Mouse (Mus musculus) embryonic facial prominence, embryonic 14.5 days (tissue): ENCODE measurements at regions not wholly inside any gene's neighbourhood (a gene's known extent, or its start where the extent isn't known, plus 50 kb on each side); places are given as distances from the start of the nearest gene placed in this dataset.

Experiments used
- ATAC-seq: fragments of 200-750 bp; cut with Nextera tagmentation; 2 replicates; pipeline ENCODE4 v1.8.0; 2017; ENCODE audit warnings: low read depth, moderate number of reproducible peaks, moderate TSS enrichment
- DNase-seq: peaks from one replicate; pipeline ENCODE4 v3.0.0-alpha.2; 2015; ENCODE audit warnings: low spot score
- H3K27ac ChIP-seq: fragments of 300-500 bp; sonication (generic); replicated peaks from 2 replicates; pipeline ENCODE4 v1.5.1; 2014; ENCODE audit warnings: low read depth, mild to moderate bottlenecking, low read length, moderate library complexity
- H3K27me3 ChIP-seq: fragments of 300-500 bp; sonication (generic); replicated peaks from 2 replicates; pipeline ENCODE4 v1.6.1; 2014; ENCODE audit warnings: low read length; ENCODE audit not compliant: control insufficient read depth, insufficient read depth
- H3K36me3 ChIP-seq: fragments of 300-500 bp; sonication (generic); 2 replicates; pipeline ENCODE4 v1.6.1; 2014; ENCODE audit warnings: low read length, mixed read lengths; ENCODE audit not compliant: control insufficient read depth, insufficient read depth
- H3K4me1 ChIP-seq: fragments of 300-500 bp; sonication (generic); 2 replicates; pipeline ENCODE4 v1.6.1; 2014; ENCODE audit warnings: antibody characterized with exemption, low read length; ENCODE audit not compliant: control insufficient read depth, insufficient read depth
- H3K4me2 ChIP-seq: fragments of 300-500 bp; sonication (generic); 2 replicates; pipeline ENCODE4 v1.6.1; 2014; ENCODE audit warnings: low read depth, mild to moderate bottlenecking, low read length, moderate library complexity, mixed read lengths
- H3K4me3 ChIP-seq: fragments of 300-500 bp; sonication (generic); 2 replicates; pipeline ENCODE4 v1.5.1; 2014; ENCODE audit warnings: low read depth, mild to moderate bottlenecking, low read length
- H3K9ac ChIP-seq: fragments of 300-500 bp; sonication (generic); 2 replicates; pipeline ENCODE4 v1.6.1; 2014; ENCODE audit warnings: low read depth, mild to moderate bottlenecking, low read length, moderate library complexity, mixed read lengths
- H3K9me3 ChIP-seq: fragments of 300-500 bp; sonication (generic); 2 replicates; pipeline ENCODE4 v1.6.1; 2016; ENCODE audit warnings: low read length; ENCODE audit not compliant: control insufficient read depth
- WGBS: fragments of 180-500 bp; shearing (Covaris S2); extraction: QIAGEN DNeasy Blood & Tissue Kit; methylation state at CpG from one replicate; pipeline ENCODE4 v1.1.7; 2014; 5-methylcytosine and 5-hydroxymethylcytosine counted together

GRCm38 (mm10) chr1:143918146-143918774, 85.7 kb downstream of the Rgs2 start:
- Histone ChIP-seq H3K4me3 (no peak overlapping the region), H3K36me3 (no peaks in the 10 kb centered on the region), H3K27ac (no peak overlapping the region), H3K4me1 (peaks cover 10% of the 10 kb centered on the region; the same call in 1 of the 2 replicates), H3K4me2 (no peak overlapping the region), H3K9ac (no peak overlapping the region), H3K27me3 (no peaks in the 10 kb centered on the region), H3K9me3 (no peaks in the 10 kb centered on the region)
- DNase-seq (no peak), ATAC-seq (no peak)
- 87% methylated on average over 9 of the region's 9 CpGs for WGBS

GRCm38 (mm10) chr1:143917623-143918022, 86.3 kb downstream of the Rgs2 start:
- peaks cover 9% of the 10 kb centered on the region; the same call in 1 of the 2 replicates for H3K4me1 ChIP-seq
- DNase-seq = peak; percentile 35
- no peaks in the 10 kb centered on the region for H3K36me3 ChIP-seq
- peak; percentile 70 for ATAC-seq
- H3K4me3 ChIP-seq = no peak overlapping the region
- WGBS = 48% methylated on average over 5 of the region's 5 CpGs
- H3K27ac ChIP-seq = no peak overlapping the region
- H3K9ac ChIP-seq = no peak overlapping the region
- H3K4me2 ChIP-seq = no peak overlapping the region
- no peaks in the 10 kb centered on the region for H3K9me3 ChIP-seq
- no peaks in the 10 kb centered on the region for H3K27me3 ChIP-seq

DNA sequence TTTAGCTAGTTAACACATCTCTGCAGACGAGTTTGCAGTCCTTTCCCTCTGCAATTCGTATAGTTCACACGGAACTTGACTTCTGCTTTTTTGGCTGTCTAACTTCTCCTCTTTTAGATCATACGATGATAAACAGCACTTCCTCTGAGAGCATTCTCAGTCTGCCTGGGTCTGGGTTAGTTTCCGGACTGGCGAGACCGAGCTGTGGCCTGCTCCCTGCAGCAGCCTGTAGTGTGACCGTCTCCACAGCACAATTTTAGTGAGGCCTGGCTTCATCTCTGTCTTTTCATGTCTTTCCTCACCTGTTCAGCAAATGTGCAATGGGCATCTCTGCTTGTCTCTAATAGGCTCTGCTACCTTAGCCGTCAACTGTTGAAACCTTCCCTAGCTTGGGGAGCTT, 87.4 kb downstream of the Rgs2 start:
- ATAC-seq = no peak
- no peaks in the 10 kb centered on the region for H3K36me3 ChIP-seq
- 78% methylated on average over 9 of the region's 9 CpGs for WGBS
- DNase-seq = no peak
- H3K9ac ChIP-seq = no peak overlapping the region
- H3K9me3 ChIP-seq = no peaks in the 10 kb centered on the region
- H3K27ac ChIP-seq = no peak overlapping the region
- peaks cover 7% of the 10 kb centered on the region; the same call in 1 of the 2 replicates for H3K4me1 ChIP-seq
- no peaks in the 10 kb centered on the region for H3K27me3 ChIP-seq
- no peak overlapping the region for H3K4me2 ChIP-seq
- H3K4me3 ChIP-seq = no peak overlapping the region

DNA sequence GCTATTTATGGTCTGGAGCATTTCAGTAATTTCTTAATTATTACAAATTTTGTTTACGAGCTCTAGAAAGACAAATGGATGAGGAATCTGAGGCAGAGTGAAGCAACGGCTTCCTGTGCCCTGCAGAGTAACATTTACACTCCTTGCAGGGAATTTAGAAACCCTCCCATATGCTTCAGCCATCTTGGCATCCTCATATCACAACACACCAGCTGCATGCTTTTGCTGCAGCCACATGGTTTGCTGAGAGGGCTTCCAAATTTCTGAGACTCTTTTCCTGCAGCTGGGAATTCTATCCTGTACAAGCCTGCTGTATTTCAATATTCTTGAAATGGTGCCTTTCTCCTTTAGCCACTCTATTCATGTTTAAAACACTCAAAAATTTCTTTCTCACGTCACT, 91.4 kb downstream of the Rgs2 start:
- no peak for ATAC-seq
- H3K9ac ChIP-seq = no peak overlapping the region
- H3K4me3 ChIP-seq = no peak overlapping the region
- H3K36me3 ChIP-seq = no peaks in the 10 kb centered on the region
- 60% methylated on average over 3 of the region's 3 CpGs for WGBS
- no peak for DNase-seq
- no peak overlapping the region for H3K4me2 ChIP-seq
- no peaks in the 10 kb centered on the region for H3K27me3 ChIP-seq
- H3K9me3 ChIP-seq = no peaks in the 10 kb centered on the region
- H3K27ac ChIP-seq = no peak overlapping the region
- peaks cover 6% of the 10 kb centered on the region; the same call in 1 of the 2 replicates for H3K4me1 ChIP-seq

GRCm38 (mm10) chr1:143911230-143911629, 92.7 kb downstream of the Rgs2 start:
- no peak overlapping the region for H3K4me3 ChIP-seq
- no peaks in the 10 kb centered on the region for H3K4me1 ChIP-seq
- WGBS = 64% methylated on average over 3 of the region's 3 CpGs
- no peak overlapping the region for H3K27ac ChIP-seq
- no peak overlapping the region for H3K9ac ChIP-seq
- H3K36me3 ChIP-seq = no peaks in the 10 kb centered on the region
- no peak overlapping the region for H3K4me2 ChIP-seq
- H3K27me3 ChIP-seq = no peaks in the 10 kb centered on the region
- DNase-seq = no peak
- no peak for ATAC-seq
- H3K9me3 ChIP-seq = no peaks in the 10 kb centered on the region

DNA sequence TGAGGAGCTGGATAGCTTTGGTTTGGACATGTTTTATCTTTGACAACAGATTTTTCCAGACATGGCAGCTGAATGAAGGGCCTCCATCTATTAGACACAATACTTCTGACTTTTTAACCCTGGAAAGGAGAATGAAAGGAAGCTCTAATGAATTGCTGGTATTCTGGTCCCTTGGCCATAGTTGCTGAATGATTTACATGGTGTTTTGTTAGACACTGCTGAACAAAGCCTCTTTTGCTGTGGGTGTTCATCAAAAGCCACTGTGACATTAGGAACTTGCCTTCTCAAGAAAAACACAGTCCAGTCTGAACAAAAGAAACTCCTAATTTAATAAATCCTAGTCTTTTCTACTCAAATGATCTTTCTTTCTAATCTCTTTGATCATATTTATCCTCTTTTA, 93.4 kb downstream of the Rgs2 start:
- no peaks in the 10 kb centered on the region for H3K36me3 ChIP-seq
- no peak for ATAC-seq
- no peaks in the 10 kb centered on the region for H3K27me3 ChIP-seq
- H3K27ac ChIP-seq = no peak overlapping the region
- no peak overlapping the region for H3K9ac ChIP-seq
- H3K4me3 ChIP-seq = no peak overlapping the region
- no peak for DNase-seq
- H3K4me2 ChIP-seq = no peak overlapping the region
- no peaks in the 10 kb centered on the region for H3K4me1 ChIP-seq
- no peaks in the 10 kb centered on the region for H3K9me3 ChIP-seq

DNA sequence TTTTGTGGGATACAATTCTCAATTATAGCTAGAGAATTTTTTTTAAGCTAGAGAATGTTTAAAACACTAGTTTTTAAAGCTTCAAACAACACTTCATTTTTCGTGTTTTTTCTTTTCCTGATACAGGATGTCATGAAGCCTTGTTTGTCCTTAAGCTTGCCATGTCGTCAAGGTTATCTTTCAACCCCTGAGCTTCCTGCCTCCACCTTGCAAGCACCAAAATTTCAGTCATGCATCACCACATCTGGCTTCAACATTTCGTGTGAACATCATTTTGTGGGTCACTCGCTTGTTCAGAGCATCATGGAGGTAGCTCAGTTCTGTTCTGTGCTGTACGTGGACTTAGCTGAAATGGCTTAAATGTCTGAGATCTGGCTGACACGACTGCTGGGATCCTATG, 96.6 kb downstream of the Rgs2 start:
- H3K9me3 ChIP-seq = no peaks in the 10 kb centered on the region
- no peak overlapping the region for H3K27ac ChIP-seq
- H3K27me3 ChIP-seq = no peaks in the 10 kb centered on the region
- H3K36me3 ChIP-seq = no peaks in the 10 kb centered on the region
- WGBS = 59% methylated on average over 6 of the region's 6 CpGs
- ATAC-seq (no peak), DNase-seq (no peak)
- no peaks in the 10 kb centered on the region for H3K4me1 ChIP-seq
- no peak overlapping the region for H3K9ac ChIP-seq
- no peak overlapping the region for H3K4me2 ChIP-seq
- no peak overlapping the region for H3K4me3 ChIP-seq

GRCm38 (mm10) chr1:143906881-143907280, 97.1 kb downstream of the Rgs2 start:
- H3K4me2 ChIP-seq = no peak overlapping the region
- H3K4me1 ChIP-seq = no peaks in the 10 kb centered on the region
- H3K36me3 ChIP-seq = no peaks in the 10 kb centered on the region
- H3K27ac ChIP-seq = no peak overlapping the region
- H3K4me3 ChIP-seq = no peak overlapping the region
- H3K9ac ChIP-seq = no peak overlapping the region
- no peaks in the 10 kb centered on the region for H3K9me3 ChIP-seq
- no peak for ATAC-seq
- no peaks in the 10 kb centered on the region for H3K27me3 ChIP-seq
- DNase-seq = no peak

- H3K4me1 ChIP-seq = no peaks in the 10 kb centered on the region
- H3K4me3 ChIP-seq = no peak overlapping the region
- ATAC-seq (peak; percentile 85), DNase-seq (peak; percentile 72)
- no peak overlapping the region for H3K4me2 ChIP-seq
- no peaks in the 10 kb centered on the region for H3K36me3 ChIP-seq
- no peaks in the 10 kb centered on the region for H3K27me3 ChIP-seq
- H3K9ac ChIP-seq = no peak overlapping the region
- no peak overlapping the region for H3K27ac ChIP-seq
- H3K9me3 ChIP-seq = no peaks in the 10 kb centered on the region
- 83% methylated on average over 3 of the region's 3 CpGs for WGBS
Measured at GRCm38 (mm10) chr1:143903985-143904384, 100.0 kb downstream of the Rgs2 start.
